Mouse (Mus musculus) embryonic fibroblast, embryonic 13.5 days (primary cell): Measurements from ENCODE around the gene Itga9.

Experiments
- CTCF ChIP-seq: IDR thresholded peaks from 2 replicates; pipeline ENCODE4 v1.5.1; 2011; ENCODE audit warnings: mild to moderate bottlenecking, control low read depth, low read length, moderate library complexity, borderline replicate concordance; ENCODE audit not compliant: insufficient read depth
- POLR2A ChIP-seq: IDR thresholded peaks from 2 replicates; pipeline ENCODE4 v1.6.1; 2011; ENCODE audit warnings: low read depth, mild to moderate bottlenecking, control low read depth, low read length, moderate library complexity

DNA sequence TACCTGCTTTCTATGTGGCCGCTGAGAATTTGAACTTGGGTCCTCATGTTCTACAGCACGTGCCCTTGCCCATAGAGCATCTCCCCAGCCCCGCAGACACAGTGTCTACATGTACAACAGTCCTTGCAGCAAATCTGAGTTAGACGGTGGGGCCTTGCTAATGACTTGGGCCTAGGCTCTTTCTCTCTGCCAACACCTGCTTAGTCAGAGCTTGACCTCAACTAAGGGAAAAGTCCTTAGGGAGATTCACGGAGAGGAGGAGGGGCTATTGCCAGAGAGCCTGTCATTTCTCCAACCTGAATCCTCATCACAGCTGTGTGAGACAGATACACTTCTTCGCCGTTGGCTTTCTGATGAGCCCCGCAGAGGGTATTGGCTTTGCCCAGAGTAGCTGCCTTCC is 70.2 kb downstream of the Itga9 start:
- TF ChIP-seq POLR2A, result no peak
- no peak for TF ChIP-seq CTCF
